Mouse (Mus musculus) heart, adult 9 months (tissue): ENCODE measurements at regions not wholly inside any gene's neighbourhood (a gene's known extent, or its start where the extent isn't known, plus 50 kb on each side); places are given as distances from the start of the nearest gene placed in this dataset.

Experiments used
- DNase-seq, 2 experiments: peaks; one replicate each; pipeline ENCODE4 v3.0.0; 2022; ENCODE audit warnings: low spot score in 2 of 2

GRCm38 (mm10) chr4:29034406-29034805, 221.5 kb downstream of the Epha7 start:
- no peak for DNase-seq

GRCm38 (mm10) chr4:29039993-29040392, 227.1 kb downstream of the Epha7 start:
- no peak for DNase-seq

GRCm38 (mm10) chr4:29068678-29069621, 256.0 kb downstream of the Epha7 start:
- no peak for DNase-seq

GRCm38 (mm10) chr4:29074204-29074603, 261.3 kb downstream of the Epha7 start:
- DNase-seq, result no peak

- DNase-seq, result no peak
Observed at GRCm38 (mm10) chr4:29074851-29075250, 261.9 kb downstream of the Epha7 start.

- no peak for DNase-seq
Observed at GRCm38 (mm10) chr4:29076683-29077082, 263.8 kb downstream of the Epha7 start.

- DNase-seq, result no peak
Observed at GRCm38 (mm10) chr4:29078391-29078790, 265.5 kb downstream of the Epha7 start.

GRCm38 (mm10) chr4:29083545-29084290, 270.8 kb downstream of the Epha7 start:
- no peak for DNase-seq

GRCm38 (mm10) chr4:29090949-29091348, 278.0 kb downstream of the Epha7 start:
- no peak for DNase-seq

GRCm38 (mm10) chr4:29091495-29092211, 278.7 kb downstream of the Epha7 start:
- DNase-seq, result no peak

GRCm38 (mm10) chr4:29102373-29102772, 289.4 kb downstream of the Epha7 start:
- DNase-seq, result no peak

GRCm38 (mm10) chr4:29103414-29103813, 290.5 kb downstream of the Epha7 start:
- DNase-seq, result no peak

- no peak for DNase-seq
Observed at GRCm38 (mm10) chr4:29112552-29112951, 299.6 kb downstream of the Epha7 start.

GRCm38 (mm10) chr4:29117025-29117424, 304.1 kb downstream of the Epha7 start:
- DNase-seq, result no peak

GRCm38 (mm10) chr4:29117926-29118325, 305.0 kb downstream of the Epha7 start:
- peak; percentile 26 to 41 for DNase-seq

- no peak for DNase-seq
Observed at GRCm38 (mm10) chr4:29118679-29119479, 305.9 kb downstream of the Epha7 start.

- DNase-seq, result no peak
Observed at GRCm38 (mm10) chr4:29119480-29120153, 306.7 kb downstream of the Epha7 start.

GRCm38 (mm10) chr4:29123697-29124377, 310.9 kb downstream of the Epha7 start:
- DNase-seq, result no peak

GRCm38 (mm10) chr4:29130485-29130884, 317.6 kb downstream of the Epha7 start:
- DNase-seq, result no peak
